ENCODE assay signal across 17 mouse cellular contexts in the genomic region with DNA sequence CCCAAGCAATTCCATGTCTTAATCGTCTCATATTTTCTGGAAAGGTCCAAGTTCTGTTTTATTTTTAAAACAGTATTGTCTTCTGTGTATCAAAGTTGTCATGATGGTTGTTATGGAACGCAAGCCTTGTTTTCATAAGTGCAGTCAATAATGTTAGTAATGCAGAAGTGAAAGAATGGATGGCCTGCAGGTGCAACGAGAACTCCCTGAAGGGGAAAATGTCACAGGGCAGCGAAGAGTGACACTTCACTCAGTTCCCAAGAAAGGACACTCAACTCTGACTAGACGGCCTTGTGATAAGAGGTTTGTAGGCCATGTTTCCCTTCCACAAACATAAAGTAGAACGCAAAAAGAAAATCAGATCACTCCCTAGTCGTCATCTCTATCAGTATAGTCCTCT.
"Had no signal": no experiment of that assay in that cellular context is flagged by ENCODE, and none has a peak within 500 bp of the region (broad histone marks: within the 10 kb centered on the region; RNA-seq: fewer than 3 reads in every experiment).

No protein-coding gene starts in this region.

- DNase-seq: kidney, adult 8-10 months; kidney, postnatal 25 days; layer of hippocampus, adult 9-11 months; layer of hippocampus, postnatal 36 days; liver; liver, embryonic 13.5 days; liver, postnatal 0 days; retina, postnatal 1 day; thymus, adult 18-20 months; thymus, postnatal 14 days had no signal

- H3K27ac ChIP-seq: limb, embryonic 12.5 days; liver, embryonic 13.5 days; lung, embryonic 15.5 days; macrophage; midbrain, embryonic 12.5 days; stomach, postnatal 0 days had no signal

- H3K4me1 ChIP-seq: limb, embryonic 12.5 days; lung, embryonic 15.5 days; midbrain, embryonic 12.5 days had no signal

- ATAC-seq: intestine, postnatal 0 days; liver, postnatal 0 days had no signal

- H3K9me3 ChIP-seq: limb, embryonic 12.5 days; liver, embryonic 13.5 days; lung, embryonic 15.5 days; midbrain, embryonic 12.5 days had no signal

- H3K27me3 ChIP-seq: limb, embryonic 12.5 days; liver, embryonic 13.5 days; lung, embryonic 15.5 days; midbrain, embryonic 12.5 days had no signal

- H3K9ac ChIP-seq: limb, embryonic 12.5 days; liver, embryonic 13.5 days; liver, postnatal 0 days; lung, embryonic 15.5 days; midbrain, embryonic 12.5 days had no signal

- H3K4me3 ChIP-seq: limb, embryonic 12.5 days; liver, embryonic 13.5 days; lung, embryonic 15.5 days; midbrain, embryonic 12.5 days; myocyte had no signal

- H3K4me2 ChIP-seq: limb, embryonic 12.5 days; liver, embryonic 13.5 days; lung, embryonic 15.5 days; midbrain, embryonic 12.5 days had no signal

- H3K36me3 ChIP-seq: limb, embryonic 12.5 days; liver, embryonic 13.5 days; lung, embryonic 15.5 days; midbrain, embryonic 12.5 days had no signal
